Mouse (Mus musculus): ENCODE results near the gene Ranbp17.

Ranbp17 gene

GRCm38 (mm10) chr11:33240295-33240694 is 273.3 kb downstream of the Ranbp17 start:
- DNase-seq (ENCODE audit: low spot score in 2 of 2): no peak

GRCm38 (mm10) chr11:33234134-33234533 is 279.4 kb downstream of the Ranbp17 start:
- DNase-seq (ENCODE audit: low spot score in 2 of 2): no peak

GRCm38 (mm10) chr11:33232056-33232455 is 281.5 kb downstream of the Ranbp17 start:
- DNase-seq (ENCODE audit: low spot score in 2 of 2): no peak

GRCm38 (mm10) chr11:33228186-33228585 is 285.4 kb downstream of the Ranbp17 start:
- DNase-seq (ENCODE audit: low spot score in 2 of 2): no peak

GRCm38 (mm10) chr11:33226516-33226915 is 287.0 kb downstream of the Ranbp17 start:
- no peak for DNase-seq (ENCODE audit: low spot score in 2 of 2)

- DNase-seq (ENCODE audit: low spot score in 2 of 2): no peak
Measured at GRCm38 (mm10) chr11:33221566-33222365, 291.8 kb downstream of the Ranbp17 start.

- DNase-seq (ENCODE audit: low spot score in 2 of 2): no peak
Measured at GRCm38 (mm10) chr11:33220763-33221162, 292.8 kb downstream of the Ranbp17 start.

- no peak for DNase-seq (ENCODE audit: low spot score in 2 of 2)
Measured at GRCm38 (mm10) chr11:33217384-33218079, 296.0 kb downstream of the Ranbp17 start.

GRCm38 (mm10) chr11:33207411-33207810 is 306.1 kb downstream of the Ranbp17 start:
- no peak for DNase-seq (ENCODE audit: low spot score in 2 of 2)

- no peak for DNase-seq (ENCODE audit: low spot score in 2 of 2)
Measured at GRCm38 (mm10) chr11:33204966-33205365, 308.6 kb downstream of the Ranbp17 start.

GRCm38 (mm10) chr11:33204329-33204705 is 309.2 kb downstream of the Ranbp17 start:
- DNase-seq (ENCODE audit: low spot score in 2 of 2): no peak

GRCm38 (mm10) chr11:33203383-33204328 is 309.9 kb downstream of the Ranbp17 start, which contains the start of gene Tlx3:
TSS of gene Tlx3 (minus strand) at chr11:33203589.
- DNase-seq (ENCODE audit: low spot score in 2 of 2): no peak

- DNase-seq (ENCODE audit: low spot score in 2 of 2): no peak
Measured at GRCm38 (mm10) chr11:33202972-33203371, 310.6 kb downstream of the Ranbp17 start.

- DNase-seq (ENCODE audit: low spot score in 2 of 2): no peak
Measured at GRCm38 (mm10) chr11:33202296-33202695, 311.2 kb downstream of the Ranbp17 start.

- no peak for DNase-seq (ENCODE audit: low spot score in 2 of 2)
Measured at GRCm38 (mm10) chr11:33201626-33202010, 311.9 kb downstream of the Ranbp17 start.

- no peak for DNase-seq (ENCODE audit: low spot score in 2 of 2)
Measured at GRCm38 (mm10) chr11:33200764-33201625, 312.6 kb downstream of the Ranbp17 start.

GRCm38 (mm10) chr11:33199906-33200763 is 313.4 kb downstream of the Ranbp17 start:
- DNase-seq (ENCODE audit: low spot score in 2 of 2): no peak

- no peak for DNase-seq (ENCODE audit: low spot score in 2 of 2)
Measured at GRCm38 (mm10) chr11:33199117-33199514, 314.4 kb downstream of the Ranbp17 start.

GRCm38 (mm10) chr11:33198351-33199116 is 315.0 kb downstream of the Ranbp17 start:
- no peak for DNase-seq (ENCODE audit: low spot score in 2 of 2)

All from spleen, postnatal 36 days (tissue).